Mouse (Mus musculus): ENCODE data around the gene Nkg7. TPM values are rescaled to one million over a fixed set of nuclear protein-coding genes. Genes with fewer than 3 reads are reported as not detected.

Gene Nkg7
- polyA plus RNA-seq (2021; fragmentation: Nextera tagmentation): 0.43 and 0.44 TPM in 2 replicates
- long read RNA-seq, experiment 1, partial matches to known transcripts: 0 of 1 reads
- long read RNA-seq, experiment 1, other reads (novel, unspliced or antisense): 0 of 1 reads
- long read RNA-seq, experiment 2: 0 reads

DNA sequence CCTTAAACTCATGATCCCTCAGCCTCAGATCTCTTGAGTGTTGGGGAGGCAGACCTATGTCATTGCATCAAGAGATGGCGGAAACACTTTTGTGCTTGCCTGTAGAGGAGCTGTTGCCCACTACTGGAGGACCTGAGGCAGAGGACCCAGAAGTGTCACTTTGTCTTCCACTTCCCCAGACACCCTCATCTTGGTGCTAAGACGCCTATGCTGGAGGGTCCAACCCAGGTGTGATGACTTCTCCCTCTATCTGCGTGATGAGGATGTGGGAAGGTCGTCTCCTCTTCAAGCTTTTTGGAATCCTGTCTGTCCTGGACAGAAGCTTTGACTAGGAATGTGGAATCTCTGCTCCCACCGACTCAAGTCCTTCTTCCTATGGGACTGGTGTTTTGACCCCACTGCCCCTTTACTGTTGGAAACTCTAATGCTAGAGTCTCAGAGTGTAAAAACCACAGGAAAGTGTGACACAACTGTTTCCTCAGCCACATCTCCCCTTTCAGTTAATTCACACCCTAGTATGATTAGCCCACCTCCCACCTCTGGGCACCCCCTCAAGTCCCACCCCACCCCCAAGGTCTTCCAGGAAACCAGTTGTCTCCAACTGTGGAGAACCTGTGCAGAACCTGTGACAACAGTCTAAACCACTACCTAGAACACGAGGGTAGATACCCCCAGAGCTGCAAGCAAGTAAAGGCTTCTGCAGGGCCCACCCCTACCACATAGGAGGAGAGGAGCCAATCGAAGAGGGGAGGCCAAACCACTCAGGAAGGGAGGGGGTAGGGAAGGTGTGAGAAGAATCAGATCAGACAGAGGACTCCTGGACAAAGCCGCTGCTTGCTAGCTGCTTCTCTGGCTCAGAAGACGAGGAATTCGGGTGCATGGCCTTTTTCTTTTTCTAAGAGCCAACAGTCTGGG is at the start of gene Nkg7:
TSS of gene Nkg7 (plus strand) at position 733 of the 915 bp plus-strand sequence.

DNA sequence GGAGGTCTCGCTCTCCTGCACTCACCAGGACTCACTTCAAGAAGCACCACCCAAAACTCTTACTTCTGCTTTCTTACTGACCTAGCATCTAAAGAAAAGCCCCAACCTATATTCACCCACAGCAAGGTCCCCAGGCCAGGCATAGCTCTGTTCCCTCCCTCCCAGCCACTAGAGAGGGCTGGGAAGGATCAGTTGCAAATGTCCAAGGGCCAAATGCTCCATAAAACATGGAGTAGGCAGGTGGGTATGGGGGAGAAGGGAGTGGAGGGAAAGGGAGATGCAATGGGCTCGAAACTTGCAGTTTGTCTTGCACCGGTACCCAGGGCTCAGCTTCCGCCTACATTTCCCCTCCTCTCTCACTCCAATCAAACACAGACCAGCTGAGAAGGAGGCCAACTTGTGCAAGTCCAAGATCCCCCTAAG is 28.7 kb upstream of the Nkg7 start, which contains the start of gene Siglecg:
TSS of gene Siglecg (plus strand) at position 74 of the 423 bp plus-strand sequence.

DNA sequence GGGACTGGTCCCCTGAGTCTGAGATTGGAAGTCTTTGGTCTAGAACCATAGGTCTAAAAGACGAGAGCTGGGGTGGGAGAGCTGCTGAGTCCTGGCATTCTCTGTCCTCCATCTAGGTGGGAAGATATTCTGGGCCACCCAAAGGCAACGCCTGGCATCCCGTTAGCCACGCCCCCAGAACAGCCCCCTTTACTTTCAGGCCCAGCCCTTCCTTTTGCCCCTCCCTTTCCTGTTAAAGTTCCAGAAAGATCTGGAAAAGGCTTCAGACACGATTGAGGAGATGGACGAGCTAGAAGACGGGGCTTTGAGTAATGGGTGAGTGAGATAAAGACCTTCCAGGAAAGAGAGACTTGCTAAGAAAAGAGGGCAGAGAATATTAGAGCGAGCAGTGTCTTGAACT is 9.5 kb upstream of the Nkg7 start, which contains the start of gene Lim2:
TSS of gene Lim2 (plus strand) at position 265 of the 400 bp plus-strand sequence.

DNA sequence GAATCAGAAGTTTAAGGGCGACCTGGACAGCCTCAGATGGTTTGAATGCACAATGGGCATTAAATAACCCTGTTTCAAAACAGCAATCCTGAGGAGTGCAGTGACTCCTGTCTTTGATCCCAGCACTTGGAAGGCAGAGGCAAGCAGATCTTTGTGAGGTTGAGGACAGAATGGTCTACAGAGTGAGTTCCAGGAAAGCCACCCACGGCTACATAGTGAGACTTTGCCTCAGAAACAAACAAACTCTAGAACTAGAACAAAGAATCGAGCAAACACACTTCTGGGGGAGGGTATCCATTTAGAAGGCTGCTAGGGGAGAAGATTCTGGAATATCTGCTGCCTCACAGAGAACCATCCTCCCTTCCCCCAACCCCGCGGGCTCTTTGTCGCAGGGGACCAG is 3.6 kb downstream of the Nkg7 start, which contains the start of gene Cldnd2:
TSS of gene Cldnd2 (plus strand) at position 301 of the 400 bp plus-strand sequence.

DNA sequence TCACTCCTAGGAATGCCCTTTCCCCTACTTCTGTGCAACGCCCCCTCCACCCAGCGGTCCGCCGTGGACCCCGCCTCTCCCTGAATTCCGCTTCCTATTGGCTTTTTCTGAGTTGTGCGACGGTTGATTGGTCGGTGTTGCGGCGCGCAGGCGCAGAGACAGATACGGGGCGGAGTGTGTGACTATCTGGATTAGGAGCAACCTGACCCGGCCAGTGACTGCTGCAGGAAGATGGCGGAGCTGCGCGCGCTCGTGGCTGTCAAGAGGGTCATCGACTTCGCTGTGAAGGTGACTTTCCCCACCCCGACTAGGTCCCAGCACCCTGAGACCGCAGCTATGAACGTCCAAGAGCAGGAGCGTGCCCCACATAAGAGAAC is 7.0 kb downstream of the Nkg7 start, which contains the start of the genes Etfb and Gm45233:
TSS of gene Etfb (plus strand) at position 167 of the 377 bp plus-strand sequence.
TSS of gene Gm45233 (plus strand) at position 212 of the 377 bp plus-strand sequence.

DNA sequence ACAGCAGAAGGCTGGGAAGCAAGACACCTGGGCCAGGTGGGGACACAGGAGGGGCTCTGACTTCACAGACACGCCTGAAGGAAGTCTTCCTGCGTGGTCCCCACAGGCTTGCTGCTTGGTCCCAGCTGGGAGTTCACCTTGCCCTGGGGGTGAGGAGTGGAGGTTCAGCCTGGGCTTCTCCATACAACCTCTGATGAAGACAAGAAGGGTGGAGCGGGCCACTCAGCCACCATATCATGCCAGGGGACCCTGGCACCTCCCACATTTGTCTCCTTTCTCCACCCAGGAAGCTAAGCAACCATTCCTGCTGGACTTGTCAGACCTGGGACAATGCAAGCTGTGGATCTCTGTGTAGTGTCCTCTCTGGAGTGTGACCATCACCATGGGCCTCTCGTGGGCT is 26.0 kb downstream of the Nkg7 start, which contains the start of gene Vsig10l:
TSS of gene Vsig10l (plus strand) at position 301 of the 400 bp plus-strand sequence.

Other genes starting within 250 kb of the Nkg7 start
- gene Zfp715, start 123.8 kb upstream of the Nkg7 start, polyA plus RNA-seq (2021; fragmentation: Nextera tagmentation): 4.8 and 6.4 TPM in 2 replicates
- gene Siglecf, start 85.7 kb upstream of the Nkg7 start, polyA plus RNA-seq (2021; fragmentation: Nextera tagmentation): 0.36 and 0.43 TPM in 2 replicates
- gene Siglecg, start 28.9 kb upstream of the Nkg7 start, polyA plus RNA-seq (2021; fragmentation: Nextera tagmentation): not detected in 2 replicates
- not detected in 2 replicates for gene Lim2, start 9.4 kb upstream of the Nkg7 start, polyA plus RNA-seq (2021; fragmentation: Nextera tagmentation)
- not detected in 2 replicates for gene Cldnd2, start 3.7 kb downstream of the Nkg7 start, polyA plus RNA-seq (2021; fragmentation: Nextera tagmentation)
- gene Etfb, start 7.0 kb downstream of the Nkg7 start, polyA plus RNA-seq (2021; fragmentation: Nextera tagmentation): 180 and 198 TPM in 2 replicates
- gene Gm45233, start 7.1 kb downstream of the Nkg7 start, polyA plus RNA-seq (2021; fragmentation: Nextera tagmentation): 0.69 TPM in 1 of 2 replicates, not detected in the other
- gene Vsig10l, start 26.1 kb downstream of the Nkg7 start, polyA plus RNA-seq (2021; fragmentation: Nextera tagmentation): 1.1 and 2.6 TPM in 2 replicates
- 1.9 and 3.0 TPM in 2 replicates for gene Iglon5, start 53.0 kb downstream of the Nkg7 start, polyA plus RNA-seq (2021; fragmentation: Nextera tagmentation)
- gene 4931406B18Rik, start 68.9 kb downstream of the Nkg7 start, polyA plus RNA-seq (2021; fragmentation: Nextera tagmentation): not detected in 2 replicates
- gene Cd33, start 107.4 kb downstream of the Nkg7 start, polyA plus RNA-seq (2021; fragmentation: Nextera tagmentation): 4.9 and 5.2 TPM in 2 replicates
- gene Zfp658, start 125.2 kb downstream of the Nkg7 start, polyA plus RNA-seq (2021; fragmentation: Nextera tagmentation): 1.2 and 1.6 TPM in 2 replicates
- 5.4 and 5.5 TPM in 2 replicates for gene Zfp719, start 142.5 kb downstream of the Nkg7 start, polyA plus RNA-seq (2021; fragmentation: Nextera tagmentation)
- not detected in 2 replicates for gene Zfp819, start 170.1 kb downstream of the Nkg7 start, polyA plus RNA-seq (2021; fragmentation: Nextera tagmentation)
- gene Ceacam18, start 197.6 kb downstream of the Nkg7 start, polyA plus RNA-seq (2021; fragmentation: Nextera tagmentation): not detected in 2 replicates
- gene Siglece, start 223.1 kb downstream of the Nkg7 start, polyA plus RNA-seq (2021; fragmentation: Nextera tagmentation): 0.54 and 0.59 TPM in 2 replicates
- gene Ctu1, start 234.9 kb downstream of the Nkg7 start, polyA plus RNA-seq (2021; fragmentation: Nextera tagmentation): 5.3 and 6.3 TPM in 2 replicates

All from left cerebral cortex, adult 6 months (tissue).